Comparison of ENCODE assay signal across 11 mouse cellular contexts in the genomic region with DNA sequence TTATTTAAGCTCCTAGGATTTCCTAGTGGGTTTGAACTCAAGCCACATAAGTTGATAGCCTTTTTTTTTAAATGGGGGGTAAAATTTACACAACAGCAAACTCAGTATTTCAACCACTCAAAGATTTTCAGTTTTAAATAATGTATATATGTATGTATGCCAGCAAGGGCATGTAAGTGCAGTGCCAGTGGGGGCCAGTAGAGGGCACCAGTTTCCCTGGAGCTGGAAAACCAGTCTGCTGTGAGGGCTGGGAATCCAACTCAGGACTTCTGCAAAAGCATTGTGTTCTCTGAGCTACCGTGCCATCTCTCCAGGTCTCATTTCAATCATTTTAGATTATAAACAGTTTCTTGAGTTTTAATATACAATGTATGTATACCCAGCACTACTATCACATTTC.
A peak's percentile ranks its signal among the peaks of the same experiment; 100 is the strongest.
DNase-seq lines count a peak whose midpoint lies in the region; ATAC-seq and TF ChIP-seq lines count a peak whose summit lies in the region.
"Had no signal": no experiment of that assay in that cellular context is flagged by ENCODE, and none has a peak within 500 bp of the region (broad histone marks: within the 10 kb centered on the region; RNA-seq: fewer than 3 reads in every experiment).

No protein-coding gene starts in this region.

- peak; percentile 47 for TF ChIP-seq CTCF in intestine, postnatal 0 days (IDR thresholded peaks at IDR 0.05; ENCODE audit: low read depth)

- H3K9me3 ChIP-seq in intestine, postnatal 0 days (ENCODE audit: control insufficient read depth), result no peaks in the 10 kb centered on the region
- H3K9me3 ChIP-seq in intestine, embryonic 15.5 days, result no peaks in the 10 kb centered on the region
- H3K9me3 ChIP-seq in hindbrain, embryonic 14.5 days (ENCODE audit: control insufficient read depth, low read length), result no peaks in the 10 kb centered on the region

- peak; percentile 18 for DNase-seq in thymus, postnatal 14 days
- no peak for DNase-seq in thymus, postnatal 10 days (ENCODE audit: low spot score in 2 of 2)
- DNase-seq in c-Kit-positive CD71-positive TER-119-positive erythroid progenitor cells, embryonic 14.5 days (ENCODE audit: low spot score), result peak; percentile 4
- DNase-seq in embryo, embryonic 10 days (ENCODE audit: low spot score), result no peak
- no peak for DNase-seq in cerebellum, adult 11-12 months
- DNase-seq in hindbrain, embryonic 14.5 days (ENCODE audit: low spot score), result no peak
- DNase-seq: cerebellum, postnatal 14 days; gastrocnemius, postnatal 25 days; heart, postnatal 36 days had no signal

- WGBS in intestine, postnatal 0 days, result 97% methylated on average over 1 of the region's 1 CpGs
- WGBS in intestine, embryonic 15.5 days, result 82% methylated on average over 1 of the region's 1 CpGs
- 88% methylated on average over 1 of the region's 1 CpGs for WGBS in hindbrain, embryonic 14.5 days

- no peak overlapping the region for H3K4me2 ChIP-seq in intestine, postnatal 0 days (replicated peaks; ENCODE audit: low read depth)
- no peak overlapping the region for H3K4me2 ChIP-seq in intestine, embryonic 15.5 days (replicated peaks)
- H3K4me2 ChIP-seq in hindbrain, embryonic 14.5 days (replicated peaks), result no peak overlapping the region

- H3K4me3 ChIP-seq in intestine, postnatal 0 days (ENCODE audit: low read depth, low read length), result no peak overlapping the region
- no peak overlapping the region for H3K4me3 ChIP-seq in intestine, embryonic 15.5 days (replicated peaks)
- H3K4me3 ChIP-seq in hindbrain, embryonic 14.5 days (replicated peaks; ENCODE audit: low read length), result no peak overlapping the region

- no peak overlapping the region for H3K9ac ChIP-seq in intestine, postnatal 0 days (ENCODE audit: low read depth, low read length)
- H3K9ac ChIP-seq in intestine, embryonic 15.5 days, result no peak overlapping the region
- no peak overlapping the region for H3K9ac ChIP-seq in hindbrain, embryonic 14.5 days

- ATAC-seq in intestine, postnatal 0 days, result no peak
- ATAC-seq in intestine, embryonic 15.5 days, result no peak
- ATAC-seq in hindbrain, embryonic 14.5 days (ENCODE audit: low FRiP score), result no peak

- H3K27ac ChIP-seq in intestine, postnatal 0 days (ENCODE audit: low read depth, low read length), result no peak overlapping the region
- no peak overlapping the region for H3K27ac ChIP-seq in intestine, embryonic 15.5 days
- no peak overlapping the region for H3K27ac ChIP-seq in hindbrain, embryonic 14.5 days

- H3K36me3 ChIP-seq in intestine, postnatal 0 days (ENCODE audit: control insufficient read depth, insufficient read depth), result no peaks in the 10 kb centered on the region
- no peaks in the 10 kb centered on the region for H3K36me3 ChIP-seq in intestine, embryonic 15.5 days
- no peaks in the 10 kb centered on the region for H3K36me3 ChIP-seq in hindbrain, embryonic 14.5 days (replicated peaks; ENCODE audit: control insufficient read depth, insufficient read depth)

- no peaks in the 10 kb centered on the region for H3K27me3 ChIP-seq in intestine, postnatal 0 days (replicated peaks; ENCODE audit: control insufficient read depth, insufficient read depth, low read length)
- no peaks in the 10 kb centered on the region for H3K27me3 ChIP-seq in intestine, embryonic 15.5 days (replicated peaks)
- 0 out of 2 replicates have a peak, but pooled peaks cover 4% of the 10 kb centered on the region for H3K27me3 ChIP-seq in hindbrain, embryonic 14.5 days (ENCODE audit: control insufficient read depth, insufficient read depth, low read length)

- no peaks in the 10 kb centered on the region for H3K4me1 ChIP-seq in intestine, postnatal 0 days (replicated peaks; ENCODE audit: control insufficient read depth, insufficient read depth, low read length)
- H3K4me1 ChIP-seq in intestine, embryonic 15.5 days (replicated peaks), result no peaks in the 10 kb centered on the region
- 0 out of 2 replicates have a peak, but pooled peaks cover 8% of the 10 kb centered on the region for H3K4me1 ChIP-seq in hindbrain, embryonic 14.5 days (replicated peaks; ENCODE audit: control insufficient read depth, insufficient read depth, low read length)

Comparison
In these comparisons a context has a peak if more than half of its experiments do, and no peak if none do; other contexts are left out.
1. DNase-seq: peak in thymus, postnatal 14 days (single experiment) and c-Kit-positive CD71-positive TER-119-positive erythroid progenitor cells, embryonic 14.5 days (single experiment); none in thymus, postnatal 10 days (0 of 2), embryo, embryonic 10 days (single experiment), cerebellum, adult 11-12 months (single experiment) and hindbrain, embryonic 14.5 days (single experiment).